Mouse (Mus musculus): ENCODE measurements around the gene Fbxl13.

DNA sequence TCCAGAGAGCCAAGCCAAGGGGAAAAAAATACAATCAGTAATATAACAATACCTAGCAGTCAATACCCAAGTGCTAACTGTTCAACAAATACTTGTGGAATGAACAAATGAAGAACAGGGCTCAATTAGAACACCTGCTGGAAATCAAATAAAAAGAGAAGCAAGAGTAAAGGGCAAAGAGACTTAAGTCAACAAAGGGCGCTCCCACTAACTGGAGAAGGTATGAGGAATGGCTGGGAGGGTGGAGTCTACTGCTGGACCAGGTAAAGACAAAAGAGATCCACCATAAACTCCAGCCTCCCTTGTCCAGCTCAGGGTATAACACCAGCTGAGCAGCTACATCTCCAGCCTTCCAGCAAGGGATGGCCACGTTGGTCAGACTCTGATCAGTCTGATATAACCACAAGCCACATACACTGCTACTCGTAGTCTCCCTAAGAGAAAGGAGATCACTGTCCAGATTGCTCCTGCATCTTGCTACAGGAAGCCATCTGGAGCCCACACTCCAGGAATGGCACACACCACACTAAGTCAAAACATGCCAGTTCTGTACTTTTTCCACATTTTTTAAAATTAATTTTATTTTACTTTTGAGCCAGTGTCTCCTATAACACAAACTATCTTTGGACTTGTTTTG, 49.5 kb upstream of the Fbxl13 start:
- TF ChIP-seq CTCF (IDR thresholded peaks at IDR 0.05; ENCODE audit: low read depth, low read length) (no peak), POLR2A (IDR thresholded peaks at IDR 0.05; ENCODE audit: insufficient read depth, low read length) (no peak)
